Mouse (Mus musculus) heart, embryonic 12.5 days (tissue): ENCODE measurements around the gene Cd302. TPM values are rescaled to one million over a fixed set of nuclear protein-coding genes. Genes with fewer than 3 reads are reported as not detected.

Experiments
- polyA plus RNA-seq: library from polyadenylated mRNA; unstranded; fragments of >200 nt; fragmentation: Nextera tagmentation; extraction: Ambion mirVana; gene quantifications from 2 replicates; pipeline ENCODE4 v1.2.1, GENCODE M21; 2016

Gene Cd302
- polyA plus RNA-seq, 1 experiment from 2014 or later: 23.3 TPM

Other genes starting within 250 kb of the Cd302 start
- 54.8 and 55.9 TPM in 2 replicates for gene Baz2b, start 74.6 kb downstream of the Cd302 start, polyA plus RNA-seq
- 71.1 and 76.6 TPM in 2 replicates for gene March7, start 74.6 kb downstream of the Cd302 start, polyA plus RNA-seq
- gene Ly75, start 98.8 kb upstream of the Cd302 start, polyA plus RNA-seq: 2.6 and 2.9 TPM in 2 replicates